Mouse (Mus musculus) forebrain, postnatal 0 days (tissue): ENCODE data around the gene Adgrl1. TPM values are rescaled to one million over a fixed set of nuclear protein-coding genes. Genes with fewer than 3 reads are reported as not detected.

Experiments
- ATAC-seq: fragments of 200-750 bp; cut with Nextera tagmentation; 2 replicates; pipeline ENCODE4 v1.8.0; 2017; ENCODE audit warnings: mild to moderate bottlenecking, moderate library complexity
- DNase-seq: peaks from one replicate; pipeline ENCODE4 v3.0.0-alpha.2; 2015
- H3K27ac ChIP-seq: fragments of 300-500 bp; sonication (generic); 2 replicates; pipeline ENCODE4 v1.5.1; 2014; ENCODE audit warnings: low read depth, mild to moderate bottlenecking, antibody characterized with exemption, low read length, moderate library complexity, mixed read lengths
- H3K27me3 ChIP-seq: fragments of 300-500 bp; sonication (generic); 2 replicates; pipeline ENCODE4 v1.6.1; 2014; ENCODE audit warnings: mild to moderate bottlenecking, low read length, mixed read lengths; ENCODE audit not compliant: insufficient read depth
- H3K36me3 ChIP-seq: fragments of 300-500 bp; sonication (generic); 2 replicates; pipeline ENCODE4 v1.6.1; 2014; ENCODE audit warnings: mild to moderate bottlenecking, moderate library complexity; ENCODE audit not compliant: insufficient read depth
- H3K4me1 ChIP-seq: fragments of 300-500 bp; sonication (generic); 2 replicates; pipeline ENCODE4 v1.6.1; 2014; ENCODE audit warnings: antibody characterized with exemption; ENCODE audit not compliant: insufficient read depth
- H3K4me2 ChIP-seq: fragments of 300-500 bp; sonication (generic); 2 replicates; pipeline ENCODE4 v1.6.1; 2014; ENCODE audit warnings: low read depth, mild to moderate bottlenecking, moderate library complexity
- H3K4me3 ChIP-seq: fragments of 300-500 bp; sonication (generic); 2 replicates; pipeline ENCODE4 v1.5.1; 2014; ENCODE audit warnings: low read depth, low read length, mixed read lengths
- H3K9ac ChIP-seq: fragments of 300-500 bp; sonication (generic); 2 replicates; pipeline ENCODE4 v1.6.1; 2014; ENCODE audit warnings: mild to moderate bottlenecking
- H3K9me3 ChIP-seq: fragments of 300-500 bp; sonication (generic); 2 replicates; pipeline ENCODE4 v1.6.1; 2016; ENCODE audit warnings: low read length
- CTCF ChIP-seq: sonication (generic); IDR thresholded peaks from 2 replicates; pipeline ENCODE4 v1.5.1; 2016; ENCODE audit warnings: antibody characterized with exemption, control low read depth, low read depth
- WGBS: fragments of 180-500 bp; shearing (Covaris S2); extraction: QIAGEN DNeasy Blood & Tissue Kit; methylation state at CpG from one replicate; pipeline ENCODE4 v1.1.7; 2014; 5-methylcytosine and 5-hydroxymethylcytosine counted together
- polyA plus RNA-seq: library from polyadenylated mRNA; unstranded; fragments of >200 nt; fragmentation: Nextera tagmentation; extraction: Ambion mirVana; gene quantifications from 2 replicates; pipeline ENCODE4 v1.2.1, GENCODE M21; 2015
- total RNA-seq: library from RNA; depleted of rRNA; stranded (reverse); fragments of >200 nt; gene quantifications from 2 replicates; pipeline ENCODE4 v1.2.3, GENCODE M21; 2014

Gene Adgrl1
- total and polyA plus RNA-seq, 2 experiments from 2014 or later = 56.5 to 259 TPM

- no peak for DNase-seq
- Histone ChIP-seq H3K36me3 (no peaks in the 10 kb centered on the region), H3K27ac (no peak overlapping the region), H3K4me2 (no peak overlapping the region), H3K4me3 (no peak overlapping the region), H3K27me3 (no peaks in the 10 kb centered on the region), H3K4me1 (no peaks in the 10 kb centered on the region), H3K9me3 (no peaks in the 10 kb centered on the region), H3K9ac (no peak overlapping the region)
- no peak for TF ChIP-seq CTCF
- 72% methylated on average over 3 of the region's 3 CpGs for WGBS
- ATAC-seq = no peak
These were observed 45.6 kb downstream of the Adgrl1 start for GRCm38 (mm10) chr8:83945540-83945939.

- no peaks in the 10 kb centered on the region for H3K9me3 ChIP-seq
- no peak for DNase-seq
- H3K36me3 ChIP-seq = no peaks in the 10 kb centered on the region
- under 1% methylated on average over 14 of the region's 14 CpGs for WGBS
- no peaks in the 10 kb centered on the region for H3K27me3 ChIP-seq
- no peak for TF ChIP-seq CTCF
- 0 out of 2 replicates have a peak overlapping the region, but pooled peaks have one; percentile 21 for H3K27ac ChIP-seq
- no peak; the same call in 1 of the 2 replicates for ATAC-seq
- peak overlapping the region; percentile 41 for H3K9ac ChIP-seq
- H3K4me2 ChIP-seq = peak overlapping the region; percentile 59
- peak overlapping the region; percentile 51 for H3K4me3 ChIP-seq
- no peaks in the 10 kb centered on the region for H3K4me1 ChIP-seq
These were observed 54.8 kb downstream of the Adgrl1 start for GRCm38 (mm10) chr8:83954749-83955105.

- H3K9ac ChIP-seq = peak within 1 kb of the TSS; percentile 41
- H3K27ac ChIP-seq = 0 out of 2 replicates have a peak within 1 kb of the TSS, but pooled peaks have one; percentile 21
- H3K9me3 ChIP-seq = no peaks in the 10 kb centered on the region
- H3K27me3 ChIP-seq = no peaks in the 10 kb centered on the region
- H3K4me3 ChIP-seq = peak within 1 kb of the TSS; percentile 51
- 2% methylated on average over 75 of the region's 75 CpGs for WGBS
- peak; percentile 98 for ATAC-seq
- TF ChIP-seq CTCF = peak; percentile 94
- no peaks in the 10 kb centered on the region for H3K36me3 ChIP-seq
- peak within 1 kb of the TSS; percentile 86 for H3K4me2 ChIP-seq
- H3K4me1 ChIP-seq = no peaks in the 10 kb centered on the region
- peak; percentile 100 for DNase-seq
These were observed 55.4 kb downstream of the Adgrl1 start, which contains the start of the genes Gm10644 and Asf1b for GRCm38 (mm10) chr8:83955106-83955957. Gene Gm10644 (minus strand): TSS chr8:83955205. Gene Asf1b (plus strand): TSS chr8:83955507.

- Histone ChIP-seq H3K4me2 (peak overlapping the region; percentile 86), H3K9me3 (no peaks in the 10 kb centered on the region), H3K4me1 (no peaks in the 10 kb centered on the region), H3K36me3 (no peaks in the 10 kb centered on the region), H3K9ac (no peak overlapping the region), H3K27me3 (no peaks in the 10 kb centered on the region), H3K4me3 (peak overlapping the region; percentile 51), H3K27ac (no peak overlapping the region)
- under 1% methylated on average over 15 of the region's 15 CpGs for WGBS
- no peak for TF ChIP-seq CTCF
- no peak for ATAC-seq
- DNase-seq = no peak
These were observed 56.0 kb downstream of the Adgrl1 start for GRCm38 (mm10) chr8:83955958-83956218.

- Histone ChIP-seq H3K27me3 (no peaks in the 10 kb centered on the region), H3K36me3 (no peaks in the 10 kb centered on the region), H3K9me3 (no peaks in the 10 kb centered on the region), H3K9ac (no peak overlapping the region), H3K4me2 (no peak overlapping the region), H3K4me3 (no peak overlapping the region), H3K4me1 (no peaks in the 10 kb centered on the region), H3K27ac (no peak overlapping the region)
- peak; percentile 34 for TF ChIP-seq CTCF
- 20% methylated on average over 1 of the region's 1 CpGs for WGBS
- DNase-seq = no peak
- ATAC-seq = no peak
These were observed 56.9 kb downstream of the Adgrl1 start for GRCm38 (mm10) chr8:83956789-83957188.

GRCm38 (mm10) chr8:83964015-83964765 is 64.3 kb downstream of the Adgrl1 start:
- Histone ChIP-seq H3K9me3 (no peaks in the 10 kb centered on the region), H3K27ac (no peak overlapping the region), H3K9ac (no peak overlapping the region), H3K4me2 (no peak overlapping the region), H3K4me1 (no peaks in the 10 kb centered on the region), H3K4me3 (no peak overlapping the region), H3K27me3 (no peaks in the 10 kb centered on the region), H3K36me3 (no peaks in the 10 kb centered on the region)
- WGBS = 94% methylated on average over 5 of the region's 5 CpGs
- ATAC-seq = no peak
- no peak for DNase-seq
- TF ChIP-seq CTCF = no peak

- H3K9me3 ChIP-seq = no peaks in the 10 kb centered on the region
- no peak overlapping the region for H3K4me3 ChIP-seq
- no peak overlapping the region for H3K9ac ChIP-seq
- no peak for DNase-seq
- H3K36me3 ChIP-seq = no peaks in the 10 kb centered on the region
- no peak for ATAC-seq
- 94% methylated on average over 7 of the region's 7 CpGs for WGBS
- no peak overlapping the region for H3K4me2 ChIP-seq
- no peak for TF ChIP-seq CTCF
- H3K27me3 ChIP-seq = no peaks in the 10 kb centered on the region
- 0 out of 2 replicates have a peak, but pooled peaks cover 6% of the 10 kb centered on the region for H3K4me1 ChIP-seq
- H3K27ac ChIP-seq = no peak overlapping the region
These were observed 67.8 kb downstream of the Adgrl1 start for GRCm38 (mm10) chr8:83967701-83968100.
